Mouse (Mus musculus) retina, postnatal 1 day (tissue): ENCODE results near the gene Rabep1.

ENCODE experiments used
- DNase-seq: peaks from one replicate; pipeline ENCODE4 v3.0.0-alpha.2; 2012

Rabep1 gene

DNA sequence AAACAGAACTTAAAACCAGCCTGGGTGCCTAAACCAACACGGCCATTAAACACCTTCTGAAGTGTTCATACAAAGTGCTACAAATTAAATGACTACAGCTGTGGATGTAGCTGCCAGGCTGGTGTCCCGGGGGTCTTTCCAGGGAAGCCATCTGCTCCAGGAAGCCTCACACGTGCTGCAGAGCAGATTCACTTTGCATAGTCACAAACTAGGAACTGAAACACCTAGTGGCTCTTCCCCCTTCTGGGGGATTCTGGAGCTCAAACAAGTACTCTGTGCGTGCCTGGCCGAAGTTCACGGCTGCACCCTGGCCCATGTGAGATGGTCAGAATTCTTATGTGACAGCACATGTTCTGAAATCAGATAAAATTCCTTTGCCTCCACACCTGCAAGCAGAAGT, 135.7 kb downstream of the Rabep1 start:
- no peak for DNase-seq

DNA sequence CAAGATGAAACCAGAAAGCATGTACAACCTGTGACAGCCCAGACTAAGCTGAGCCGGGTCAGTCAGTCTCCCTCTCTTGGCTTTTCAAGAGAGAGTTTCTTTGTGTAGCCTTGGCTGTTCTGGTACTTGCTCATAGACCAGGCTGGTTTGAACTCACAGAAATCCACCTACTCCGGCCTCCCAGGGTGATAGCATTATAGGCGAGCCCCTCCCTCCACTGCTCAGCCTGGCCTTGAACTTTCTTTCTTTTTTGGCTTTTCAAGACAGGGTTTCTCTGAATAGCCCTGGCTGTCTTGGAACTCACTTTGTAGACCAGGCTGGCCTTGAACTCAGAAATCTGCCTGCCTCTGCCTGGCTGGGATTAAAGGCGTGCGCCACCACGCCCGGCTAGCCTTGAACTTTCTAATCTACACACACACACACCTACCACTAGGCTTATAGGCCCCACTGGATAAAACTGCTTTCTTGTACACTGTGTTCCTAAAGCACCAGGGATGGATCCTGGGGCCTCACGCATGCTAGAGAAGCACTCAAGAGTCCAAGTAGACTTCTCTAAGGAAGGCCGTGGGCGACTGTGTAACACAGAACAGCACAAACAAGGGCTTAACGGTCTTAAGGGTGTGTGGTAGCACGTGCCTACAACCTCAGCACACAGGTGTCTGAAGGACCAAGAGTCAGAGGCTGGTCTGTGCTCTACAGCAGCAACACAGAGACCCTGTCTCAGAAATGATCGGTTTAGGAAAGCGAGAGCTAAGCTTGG, 136.4 kb downstream of the Rabep1 start:
- no peak for DNase-seq

DNA sequence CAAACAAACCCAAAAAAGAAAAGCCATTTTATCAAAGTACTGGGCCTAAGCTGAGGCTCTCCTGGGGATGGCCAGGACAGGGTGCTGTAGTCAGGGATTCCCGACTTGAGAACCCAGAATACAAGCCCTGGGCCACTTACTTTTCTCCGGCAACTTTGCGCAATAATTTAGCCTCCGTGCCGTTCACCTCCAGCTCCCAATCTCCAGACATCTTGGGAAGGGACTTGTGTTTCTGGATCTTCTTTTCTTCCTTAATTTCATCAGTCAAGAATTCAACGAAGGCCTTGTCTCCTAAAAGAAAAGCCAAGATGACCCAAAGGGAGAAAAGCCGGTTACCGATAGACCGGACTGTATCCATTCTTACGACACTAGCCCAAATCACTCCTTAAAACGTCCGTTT, 137.5 kb downstream of the Rabep1 start:
- DNase-seq, result no peak

DNA sequence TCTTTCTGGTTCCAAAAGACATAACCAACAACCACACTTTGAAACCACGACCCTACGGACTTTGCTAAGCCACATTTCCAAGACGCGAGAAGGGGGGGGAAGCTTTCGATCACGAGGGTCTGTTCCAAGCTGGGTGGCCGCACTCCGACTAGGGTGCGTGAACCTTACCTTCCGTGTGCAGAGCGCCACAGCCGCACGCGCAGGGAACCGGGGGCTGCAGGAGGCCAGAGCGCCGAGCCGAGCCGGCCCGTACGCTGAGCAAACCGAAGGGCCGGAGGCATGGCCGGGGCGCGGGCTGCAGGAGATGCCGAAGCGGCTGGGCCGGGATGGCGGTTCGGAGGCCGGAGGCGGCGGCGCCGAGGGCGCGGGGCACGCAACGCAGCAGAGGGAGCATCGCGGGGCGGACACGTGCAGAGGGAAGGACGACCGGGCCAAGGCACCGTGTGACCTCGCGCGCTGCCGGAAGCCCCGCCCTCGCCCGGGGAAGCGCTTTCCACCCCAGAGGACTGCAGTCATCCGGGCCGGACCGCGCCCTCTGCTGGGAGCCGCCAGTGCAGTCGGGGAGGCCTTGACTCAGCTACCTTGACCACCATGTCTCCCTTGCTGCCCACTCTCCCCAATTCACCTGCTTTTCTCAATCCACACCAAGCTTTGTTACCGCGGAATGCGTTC, 138.1 kb downstream of the Rabep1 start, which contains the start of gene C1qbp:
TSS of gene C1qbp (minus strand) at position 470 of the 672 bp plus-strand sequence.
- peak; percentile 95 for DNase-seq
